Mouse (Mus musculus) mesoderm, embryonic 11.5 days (tissue): Measurements from ENCODE around the gene Slc38a1.
"Not testable (repeated sequence)": the region's sequence is repeated elsewhere in the genome, so short reads cannot be mapped to it uniquely, and the experiment has no call there.

Source experiments
- DNase-seq: peaks from one replicate; pipeline ENCODE4 v3.0.0-alpha.2; 2012; ENCODE audit warnings: low read depth, low spot score

The Slc38a1 gene

GRCm38 (mm10) chr15:96658275-96658602, 15.5 kb upstream of the Slc38a1 start:
- no peak for DNase-seq

- DNase-seq = no peak
These were observed 15.0 kb upstream of the Slc38a1 start for GRCm38 (mm10) chr15:96657576-96658274.

GRCm38 (mm10) chr15:96655514-96655913, 12.8 kb upstream of the Slc38a1 start:
- DNase-seq = no peak

GRCm38 (mm10) chr15:96654714-96655113, 12.0 kb upstream of the Slc38a1 start:
- no peak for DNase-seq

GRCm38 (mm10) chr15:96653011-96653410, 10.3 kb upstream of the Slc38a1 start:
- no peak for DNase-seq

- DNase-seq = no peak
These were observed 9.8 kb upstream of the Slc38a1 start for GRCm38 (mm10) chr15:96652531-96652930.

- no peak for DNase-seq
These were observed 4.7 kb upstream of the Slc38a1 start for GRCm38 (mm10) chr15:96647376-96647775.

- DNase-seq = no peak
These were observed 785 bp downstream of the Slc38a1 start for GRCm38 (mm10) chr15:96641821-96642435.

- peak; percentile 89 for DNase-seq
These were observed 1.4 kb downstream of the Slc38a1 start for GRCm38 (mm10) chr15:96641111-96641820.

- peak; percentile 74 for DNase-seq
These were observed 2.3 kb downstream of the Slc38a1 start for GRCm38 (mm10) chr15:96640291-96640985.

GRCm38 (mm10) chr15:96639630-96640029, 3.1 kb downstream of the Slc38a1 start:
- DNase-seq = no peak

GRCm38 (mm10) chr15:96638656-96639055, 4.1 kb downstream of the Slc38a1 start:
- DNase-seq = no peak

GRCm38 (mm10) chr15:96638173-96638572, 4.5 kb downstream of the Slc38a1 start:
- peak; percentile 38 for DNase-seq

GRCm38 (mm10) chr15:96634670-96635405, 7.9 kb downstream of the Slc38a1 start:
- peak; percentile 41 for DNase-seq

GRCm38 (mm10) chr15:96632201-96632600, 10.5 kb downstream of the Slc38a1 start:
- no peak for DNase-seq

GRCm38 (mm10) chr15:96631107-96631718, 11.5 kb downstream of the Slc38a1 start:
- no peak for DNase-seq

GRCm38 (mm10) chr15:96628256-96628655, 14.5 kb downstream of the Slc38a1 start:
- no peak for DNase-seq

- no peak for DNase-seq
These were observed 15.8 kb downstream of the Slc38a1 start for GRCm38 (mm10) chr15:96626871-96627270.

- DNase-seq = not testable (repeated sequence)
These were observed 17.7 kb downstream of the Slc38a1 start for GRCm38 (mm10) chr15:96625012-96625411.

GRCm38 (mm10) chr15:96622376-96622775, 20.3 kb downstream of the Slc38a1 start:
- DNase-seq = no peak

- DNase-seq = no peak
These were observed 21.0 kb downstream of the Slc38a1 start for GRCm38 (mm10) chr15:96621686-96622085.
